Mouse (Mus musculus) adrenal gland, adult 18-20 months (tissue): Measurements from ENCODE around the gene Ccr10. TPM values are rescaled to one million over a fixed set of nuclear protein-coding genes. Genes with fewer than 3 reads are reported as not detected.

ENCODE experiments used
- DNase-seq, 2 experiments: peaks; one replicate each; pipeline ENCODE4 v3.0.0; 2021 to 2022; ENCODE audit warnings: low spot score in 2 of 2
- long read RNA-seq, 2 experiments: library from polyadenylated mRNA; stranded (forward); transcript quantifications; one replicate each; pipeline ENCODE4 v2.0.0; 2021
- total RNA-seq, 2 experiments: library from RNA; stranded (reverse); gene quantifications; 1 replicate in 1 of 2; 2 replicates in 1 of 2; pipeline ENCODE4 v1.2.3; 2021

Ccr10 gene
- under 1 TPM in 1 of 2 experiments, not detected in 1; 0.51 TPM for total RNA-seq
- long read RNA-seq, experiment 1, partial matches to known transcripts, result 0 of 1 reads
- long read RNA-seq, experiment 1, other reads (novel, unspliced or antisense), result 1 of 1 reads
- long read RNA-seq, experiment 2, partial matches to known transcripts, result 3 of 5 reads
- long read RNA-seq, experiment 2, other reads (novel, unspliced or antisense), result 0 of 5 reads

GRCm38 (mm10) chr11:101174851-101175628 is at the start of gene Ccr10:
TSS of gene Ccr10 (minus strand) at chr11:101175443.
- no peak for DNase-seq

GRCm38 (mm10) chr11:101224337-101224736 is 49.1 kb upstream of the Ccr10 start:
- no peak for DNase-seq

GRCm38 (mm10) chr11:101221306-101221986 is 46.2 kb upstream of the Ccr10 start:
- DNase-seq, result no peak

GRCm38 (mm10) chr11:101220853-101221252 is 45.6 kb upstream of the Ccr10 start:
- DNase-seq, result no peak

- no peak for DNase-seq
These were observed 43.3 kb upstream of the Ccr10 start for GRCm38 (mm10) chr11:101218436-101219055.

GRCm38 (mm10) chr11:101216936-101217335 is 41.7 kb upstream of the Ccr10 start:
- no peak for DNase-seq

GRCm38 (mm10) chr11:101211970-101212369 is 36.7 kb upstream of the Ccr10 start:
- no peak for DNase-seq

GRCm38 (mm10) chr11:101200986-101201385 is 25.7 kb upstream of the Ccr10 start:
- no peak for DNase-seq

- no peak for DNase-seq
These were observed 24.3 kb upstream of the Ccr10 start for GRCm38 (mm10) chr11:101199555-101199954.

GRCm38 (mm10) chr11:101196175-101196574 is 20.9 kb upstream of the Ccr10 start:
- DNase-seq, result no peak

GRCm38 (mm10) chr11:101195571-101195970 is 20.3 kb upstream of the Ccr10 start:
- DNase-seq, result no peak

- no peak for DNase-seq
These were observed 19.9 kb upstream of the Ccr10 start for GRCm38 (mm10) chr11:101195101-101195500.

GRCm38 (mm10) chr11:101194643-101195042 is 19.4 kb upstream of the Ccr10 start:
- DNase-seq, result no peak

GRCm38 (mm10) chr11:101194137-101194536 is 18.9 kb upstream of the Ccr10 start:
- DNase-seq, result no peak

GRCm38 (mm10) chr11:101193076-101193475 is 17.8 kb upstream of the Ccr10 start:
- no peak for DNase-seq

- no peak for DNase-seq
These were observed 17.4 kb upstream of the Ccr10 start for GRCm38 (mm10) chr11:101192646-101193045.

GRCm38 (mm10) chr11:101191919-101192470 is 16.8 kb upstream of the Ccr10 start:
- DNase-seq, result no peak

GRCm38 (mm10) chr11:101190913-101191907 is 16.0 kb upstream of the Ccr10 start:
- DNase-seq, result no peak

- DNase-seq, result no peak
These were observed 15.1 kb upstream of the Ccr10 start for GRCm38 (mm10) chr11:101190181-101190912.
